Mouse (Mus musculus) megakaryocyte, adult 5-6 weeks (primary cell): ENCODE measurements around the gene Myo15b. TPM values are rescaled to one million over a fixed set of nuclear protein-coding genes. Genes with fewer than 3 reads are reported as not detected.

Experiments used
- ATAC-seq: 2 replicates; pipeline ENCODE4 v1.8.0; 2016; ENCODE audit warnings: mild to moderate bottlenecking, inconsistent platforms; ENCODE audit not compliant: poor library complexity, severe bottlenecking
- total RNA-seq, 2 experiments: library from RNA; stranded (forward) in 1 of 2; stranded (reverse) in 1 of 2; fragments of 153-499, 151-499 nt in 1 of 2; fragments of 221-1000, 200-1000 nt in 1 of 2; gene quantifications; 2 replicates each; pipeline versions ENCODE4 v1.2.3 to v1.2.4; 2015 to 2017

Gene Myo15b
- total RNA-seq, 2 experiments from 2014 or later, result 0.33 to 0.51 TPM

GRCm38 (mm10) chr11:115863895-115864294 is 5.7 kb downstream of the Myo15b start:
- no peak for ATAC-seq

- ATAC-seq, result peak; percentile 45
These were observed 11.2 kb downstream of the Myo15b start for GRCm38 (mm10) chr11:115869393-115869792.

- ATAC-seq, result no peak
These were observed 14.2 kb downstream of the Myo15b start for GRCm38 (mm10) chr11:115872437-115872836.

GRCm38 (mm10) chr11:115875935-115876334 is 17.7 kb downstream of the Myo15b start:
- no peak for ATAC-seq

GRCm38 (mm10) chr11:115876438-115876837 is 18.2 kb downstream of the Myo15b start:
- ATAC-seq, result no peak

- 0 out of 2 replicates have a peak, but pooled peaks have one; percentile 35 for ATAC-seq
These were observed 19.1 kb downstream of the Myo15b start for GRCm38 (mm10) chr11:115877174-115877755.

- ATAC-seq, result no peak
These were observed 19.9 kb downstream of the Myo15b start for GRCm38 (mm10) chr11:115878071-115878470.

- peak; percentile 75 for ATAC-seq
These were observed 22.8 kb downstream of the Myo15b start for GRCm38 (mm10) chr11:115881002-115881401.

- ATAC-seq, result no peak
These were observed 25.0 kb downstream of the Myo15b start for GRCm38 (mm10) chr11:115883251-115883650.

- ATAC-seq, result no peak
These were observed 26.2 kb downstream of the Myo15b start for GRCm38 (mm10) chr11:115884361-115884760.

- ATAC-seq, result no peak
These were observed 27.1 kb downstream of the Myo15b start for GRCm38 (mm10) chr11:115885281-115885680.

- no peak for ATAC-seq
These were observed 28.2 kb downstream of the Myo15b start for GRCm38 (mm10) chr11:115886446-115886845.

- ATAC-seq, result no peak
These were observed 29.8 kb downstream of the Myo15b start for GRCm38 (mm10) chr11:115888020-115888419.

GRCm38 (mm10) chr11:115889159-115889558 is 31.0 kb downstream of the Myo15b start:
- no peak for ATAC-seq

GRCm38 (mm10) chr11:115892213-115892612 is 34.0 kb downstream of the Myo15b start:
- no peak for ATAC-seq

GRCm38 (mm10) chr11:115893071-115893470 is 34.9 kb downstream of the Myo15b start:
- no peak for ATAC-seq

GRCm38 (mm10) chr11:115894755-115895520 is 36.7 kb downstream of the Myo15b start:
- ATAC-seq, result no peak

- ATAC-seq, result no peak
These were observed 40.2 kb downstream of the Myo15b start for GRCm38 (mm10) chr11:115898446-115898845.

GRCm38 (mm10) chr11:115898886-115899285 is 40.7 kb downstream of the Myo15b start:
- ATAC-seq, result peak; percentile 41

GRCm38 (mm10) chr11:115899486-115900266 is 41.5 kb downstream of the Myo15b start, which contains the start of gene Smim5:
Gene Smim5 (plus strand): TSS chr11:115899966.
- peak; percentile 8; the same call in 1 of the 2 replicates for ATAC-seq

GRCm38 (mm10) chr11:115900561-115901337 is 42.5 kb downstream of the Myo15b start:
- no peak for ATAC-seq
